Mouse (Mus musculus) stomach, embryonic 15.5 days (tissue): ENCODE data around the gene Prkcsh. TPM values are rescaled to one million over a fixed set of nuclear protein-coding genes. Genes with fewer than 3 reads are reported as not detected.

Source experiments
- ATAC-seq: fragments of 200-750 bp; cut with Nextera tagmentation; 2 replicates; pipeline ENCODE4 v1.8.0; 2017; ENCODE audit warnings: low read depth, moderate number of reproducible peaks, moderate TSS enrichment; ENCODE audit not compliant: insufficient read depth, low FRiP score
- H3K27ac ChIP-seq: fragments of 300-500 bp; sonication (generic); 2 replicates; pipeline ENCODE4 v1.5.1; 2015; ENCODE audit warnings: mild to moderate bottlenecking, inconsistent platforms
- H3K27me3 ChIP-seq: fragments of 300-500 bp; sonication (generic); replicated peaks from 2 replicates; pipeline ENCODE4 v1.6.1; 2015; ENCODE audit warnings: inconsistent platforms
- H3K36me3 ChIP-seq: fragments of 300-500 bp; sonication (generic); 2 replicates; pipeline ENCODE4 v1.6.1; 2015; ENCODE audit warnings: inconsistent platforms
- H3K4me1 ChIP-seq: fragments of 300-500 bp; sonication (generic); 2 replicates; pipeline ENCODE4 v1.6.1; 2015; ENCODE audit warnings: inconsistent platforms
- H3K4me2 ChIP-seq: fragments of 300-500 bp; sonication (generic); 2 replicates; pipeline ENCODE4 v1.6.1; 2015; ENCODE audit warnings: mild to moderate bottlenecking, inconsistent platforms
- H3K4me3 ChIP-seq: fragments of 300-500 bp; sonication (generic); replicated peaks from 2 replicates; pipeline ENCODE4 v1.5.1; 2015; ENCODE audit warnings: inconsistent platforms
- H3K9ac ChIP-seq: fragments of 300-500 bp; sonication (generic); 2 replicates; pipeline ENCODE4 v1.6.1; 2015; ENCODE audit warnings: inconsistent platforms
- H3K9me3 ChIP-seq: fragments of 300-500 bp; sonication (generic); 2 replicates; pipeline ENCODE4 v1.6.1; 2016; ENCODE audit warnings: inconsistent platforms
- WGBS: fragments of 180-500 bp; shearing (Covaris S2); methylation state at CpG from one replicate; pipeline ENCODE4 v1.1.7; 2015; 5-methylcytosine and 5-hydroxymethylcytosine counted together
- polyA plus RNA-seq: library from polyadenylated mRNA; unstranded; fragments of >200 nt; fragmentation: Nextera tagmentation; extraction: Ambion mirVana; gene quantifications from 2 replicates; pipeline ENCODE4 v1.2.1, GENCODE M21; 2015

The Prkcsh gene
- polyA plus RNA-seq, 1 experiment from 2014 or later: 105 TPM

- WGBS: 3% methylated on average over 34 of the region's 34 CpGs
- Histone ChIP-seq H3K36me3 (no peaks in the 10 kb centered on the region), H3K4me1 (peaks cover 26% of the 10 kb centered on the region), H3K27ac (no peak overlapping the region), H3K4me2 (peak overlapping the region; percentile 96), H3K9ac (peak overlapping the region; percentile 19; the same call in 1 of the 2 replicates), H3K4me3 (peak overlapping the region; percentile 46), H3K9me3 (no peaks in the 10 kb centered on the region), H3K27me3 (peaks cover 15% of the 10 kb centered on the region)
- peak; percentile 90 for ATAC-seq
Observed at GRCm38 (mm10) chr9:21962416-21963059, 40.1 kb upstream of the Prkcsh start.

- peak; percentile 54; the same call in 1 of the 2 replicates for ATAC-seq
- Histone ChIP-seq H3K4me3 (peak within 1 kb of the TSS; percentile 46), H3K27ac (no peak within 1 kb of the TSS)
Observed at GRCm38 (mm10) chr9:21963417-21963816, 39.2 kb upstream of the Prkcsh start, which contains the start of gene Epor. Gene Epor, minus strand, starts transcription at chr9:21963506.

GRCm38 (mm10) chr9:21968883-21969282 is 33.7 kb upstream of the Prkcsh start:
- H3K27ac ChIP-seq: no peak overlapping the region
- no peak for ATAC-seq
- 39% methylated on average over 6 of the region's 6 CpGs for WGBS
- no peak overlapping the region for H3K9ac ChIP-seq
- no peaks in the 10 kb centered on the region for H3K36me3 ChIP-seq
- no peaks in the 10 kb centered on the region for H3K27me3 ChIP-seq
- no peaks in the 10 kb centered on the region for H3K4me1 ChIP-seq
- H3K4me3 ChIP-seq: no peak overlapping the region
- no peak overlapping the region for H3K4me2 ChIP-seq
- H3K9me3 ChIP-seq: no peaks in the 10 kb centered on the region

More at GRCm38 (mm10) chr9:21963417-21963816, 39.2 kb upstream of the Prkcsh start, which contains the start of gene Epor:
- Histone ChIP-seq H3K27me3 (peaks cover 15% of the 10 kb centered on the region), H3K9me3 (no peaks in the 10 kb centered on the region), H3K4me1 (peaks cover 26% of the 10 kb centered on the region), H3K36me3 (no peaks in the 10 kb centered on the region), H3K4me2 (peak within 1 kb of the TSS; percentile 96), H3K9ac (peak within 1 kb of the TSS; percentile 19; the same call in 1 of the 2 replicates)
- WGBS: 13% methylated on average over 8 of the region's 8 CpGs

DNA sequence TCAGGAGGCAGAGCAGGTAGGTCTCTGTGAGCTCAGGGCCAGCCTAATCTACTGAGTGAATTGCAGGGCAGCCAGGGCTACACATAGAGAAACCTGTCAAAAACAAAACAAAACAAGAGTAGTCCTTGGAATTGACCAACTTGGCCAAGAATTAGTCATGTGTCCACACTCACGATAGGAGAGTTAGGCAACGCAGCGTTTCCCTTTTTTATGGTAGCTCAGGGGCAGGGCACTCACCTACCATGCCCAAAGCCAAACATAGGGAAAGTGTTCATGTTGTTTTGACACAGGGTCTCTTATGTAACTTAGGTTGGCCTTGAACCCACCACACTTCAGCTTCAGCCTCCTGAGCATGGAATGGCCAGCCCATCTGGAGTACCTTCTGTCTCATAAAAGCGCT is 33.3 kb upstream of the Prkcsh start:
- Histone ChIP-seq H3K4me2 (no peak overlapping the region), H3K9ac (no peak overlapping the region), H3K27me3 (no peaks in the 10 kb centered on the region), H3K4me3 (no peak overlapping the region), H3K36me3 (no peaks in the 10 kb centered on the region), H3K4me1 (no peaks in the 10 kb centered on the region), H3K9me3 (no peaks in the 10 kb centered on the region), H3K27ac (no peak overlapping the region)
- 83% methylated on average over 4 of the region's 4 CpGs for WGBS
- ATAC-seq: no peak

DNA sequence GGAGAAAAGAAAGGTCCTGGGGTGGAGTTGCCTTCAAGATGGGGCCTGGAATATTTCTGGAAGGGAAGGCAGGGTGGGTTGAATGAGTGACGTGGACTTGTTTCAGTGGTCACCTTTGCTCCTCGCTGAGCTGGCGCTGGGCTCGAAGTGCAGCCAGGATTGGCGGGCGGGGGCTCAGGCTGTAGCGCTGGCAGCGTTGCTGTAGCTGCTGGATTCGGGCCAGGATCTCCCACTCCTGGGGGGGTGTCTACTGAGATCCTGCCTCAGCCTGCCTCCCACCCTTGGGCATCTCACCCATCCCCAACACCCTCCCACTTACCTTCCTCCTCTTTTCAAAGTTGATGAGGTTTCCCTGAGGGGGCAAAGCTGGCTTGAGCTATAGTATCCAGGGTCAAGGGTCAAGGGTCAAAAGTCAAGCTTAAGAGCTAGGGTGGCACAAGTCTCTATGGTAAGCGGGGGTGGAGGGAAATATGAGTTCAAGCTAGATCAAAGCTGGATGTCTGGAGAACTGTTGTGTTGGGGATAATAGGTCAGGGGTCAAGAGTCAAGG is 25.9 kb upstream of the Prkcsh start:
- H3K4me3 ChIP-seq: no peak overlapping the region
- 77% methylated on average over 10 of the region's 10 CpGs for WGBS

DNA sequence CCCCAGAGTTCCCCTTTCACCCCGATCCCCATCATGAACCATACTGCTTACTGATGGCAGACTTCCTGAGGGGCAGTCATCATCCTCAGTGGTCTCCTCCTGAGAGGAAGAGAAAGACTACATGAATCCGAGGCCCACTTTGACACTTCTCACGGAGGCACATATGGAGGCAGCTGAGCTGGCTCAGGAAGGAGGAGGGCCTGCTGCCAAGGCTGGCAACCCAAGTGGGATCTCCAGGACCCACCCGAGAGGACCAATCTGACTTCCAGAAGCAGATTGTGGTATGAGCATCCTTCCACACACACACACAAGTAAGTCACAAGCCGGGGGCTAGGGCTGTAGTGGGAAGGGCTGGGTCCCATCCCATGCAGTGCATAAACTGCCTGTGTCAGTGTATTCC is 25.3 kb upstream of the Prkcsh start:
- Histone ChIP-seq H3K4me2 (no peak overlapping the region), H3K27ac (no peak overlapping the region), H3K36me3 (no peaks in the 10 kb centered on the region), H3K27me3 (no peaks in the 10 kb centered on the region), H3K9ac (no peak overlapping the region), H3K4me3 (no peak overlapping the region), H3K9me3 (no peaks in the 10 kb centered on the region), H3K4me1 (no peaks in the 10 kb centered on the region)
- 83% methylated on average over 5 of the region's 5 CpGs for WGBS
- no peak for ATAC-seq

More for the DNA sequence above, 25.9 kb upstream of the Prkcsh start:
- Histone ChIP-seq H3K36me3 (no peaks in the 10 kb centered on the region), H3K4me2 (no peak overlapping the region), H3K4me1 (no peaks in the 10 kb centered on the region), H3K9ac (no peak overlapping the region), H3K27ac (no peak overlapping the region), H3K9me3 (no peaks in the 10 kb centered on the region), H3K27me3 (no peaks in the 10 kb centered on the region)
- ATAC-seq: no peak

- no peaks in the 10 kb centered on the region for H3K27me3 ChIP-seq
- no peaks in the 10 kb centered on the region for H3K9me3 ChIP-seq
- ATAC-seq: no peak
- no peaks in the 10 kb centered on the region for H3K36me3 ChIP-seq
- no peak overlapping the region for H3K4me2 ChIP-seq
- 21% methylated on average over 2 of the region's 2 CpGs for whole genome bisulfite sequencing
- H3K4me1 ChIP-seq: no peaks in the 10 kb centered on the region
- H3K4me3 ChIP-seq: no peak overlapping the region
- H3K27ac ChIP-seq: no peak overlapping the region
- no peak overlapping the region for H3K9ac ChIP-seq
Observed at GRCm38 (mm10) chr9:21977972-21978371, 24.6 kb upstream of the Prkcsh start.

DNA sequence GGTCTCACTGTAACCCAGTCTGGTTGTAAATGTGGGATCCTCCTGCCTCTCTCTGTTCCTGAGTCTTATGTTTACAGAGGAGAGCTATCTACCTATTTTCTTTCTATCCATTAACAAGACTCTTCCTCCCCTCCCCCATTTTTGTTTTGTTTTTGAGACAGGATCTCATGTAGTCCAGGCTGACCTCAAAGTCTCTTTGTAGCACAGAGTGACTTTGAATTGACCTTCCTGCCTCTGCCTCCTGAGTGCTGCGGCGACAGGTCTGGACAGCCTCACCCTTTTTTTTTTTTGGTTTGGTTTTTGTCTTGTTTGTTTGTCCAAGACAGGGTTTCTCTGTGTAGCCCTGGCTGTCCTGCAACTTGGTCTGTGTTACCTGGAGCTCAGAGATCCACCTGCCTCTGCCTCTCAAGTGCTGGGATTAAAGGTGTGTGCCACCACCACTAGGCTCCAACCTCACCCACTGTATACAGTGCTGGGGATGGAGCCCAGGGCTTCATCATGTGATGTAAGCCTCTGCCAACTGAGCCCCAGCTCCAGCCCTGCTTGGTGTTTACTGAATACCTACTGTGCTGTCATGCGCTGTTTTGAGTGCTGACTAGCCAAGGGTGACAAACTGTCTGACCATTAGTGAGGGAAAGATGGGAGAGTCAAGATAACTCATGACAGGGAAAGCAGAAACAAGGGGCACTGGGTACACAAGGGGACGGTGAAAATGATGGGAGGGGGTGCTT is 24.0 kb upstream of the Prkcsh start:
- H3K4me3 ChIP-seq: no peak overlapping the region
- H3K27me3 ChIP-seq: no peaks in the 10 kb centered on the region
- H3K4me2 ChIP-seq: no peak overlapping the region
- H3K9ac ChIP-seq: no peak overlapping the region
- H3K27ac ChIP-seq: no peak overlapping the region
- H3K36me3 ChIP-seq: no peaks in the 10 kb centered on the region
- WGBS: 85% methylated on average over 4 of the region's 4 CpGs
- ATAC-seq: no peak
- no peaks in the 10 kb centered on the region for H3K9me3 ChIP-seq
- H3K4me1 ChIP-seq: no peaks in the 10 kb centered on the region

DNA sequence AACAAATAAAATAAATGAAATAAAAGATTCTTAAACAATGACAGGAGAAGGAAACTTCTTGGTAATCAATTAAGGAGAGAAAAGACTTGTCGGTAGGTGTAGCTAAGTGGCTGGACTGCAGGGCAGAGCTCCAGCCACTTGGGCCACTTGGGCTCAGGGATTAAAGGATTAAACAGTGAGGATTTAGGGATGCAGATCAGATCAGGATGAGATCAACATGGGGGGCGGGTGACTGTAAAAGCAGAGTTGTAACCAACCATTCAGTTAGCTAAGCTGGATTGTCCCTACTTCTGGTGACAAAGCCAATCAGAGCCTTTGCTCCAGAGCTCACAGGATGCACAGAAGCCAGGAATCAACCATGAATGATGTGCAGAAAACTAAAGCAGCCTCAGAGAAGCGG is 18.7 kb upstream of the Prkcsh start:
- H3K4me2 ChIP-seq: no peak overlapping the region
- ATAC-seq: no peak
- H3K27ac ChIP-seq: no peak overlapping the region
- 35% methylated on average over 3 of the region's 3 CpGs for WGBS
- H3K27me3 ChIP-seq: peaks cover 26% of the 10 kb centered on the region
- no peak overlapping the region for H3K9ac ChIP-seq
- no peak overlapping the region for H3K4me3 ChIP-seq
- no peaks in the 10 kb centered on the region for H3K36me3 ChIP-seq
- peaks cover 13% of the 10 kb centered on the region for H3K4me1 ChIP-seq
- H3K9me3 ChIP-seq: no peaks in the 10 kb centered on the region

GRCm38 (mm10) chr9:21987592-21988342 is 14.8 kb upstream of the Prkcsh start:
- no peaks in the 10 kb centered on the region for H3K36me3 ChIP-seq
- H3K27me3 ChIP-seq: peaks cover 60% of the 10 kb centered on the region
- H3K27ac ChIP-seq: no peak overlapping the region
- WGBS: 9% methylated on average over 36 of the region's 36 CpGs
- H3K9ac ChIP-seq: no peak overlapping the region
- peak overlapping the region; percentile 49 for H3K4me3 ChIP-seq
- H3K4me2 ChIP-seq: peak overlapping the region; percentile 90
- no peak for ATAC-seq
- H3K9me3 ChIP-seq: no peaks in the 10 kb centered on the region
- H3K4me1 ChIP-seq: peaks cover 24% of the 10 kb centered on the region

DNA sequence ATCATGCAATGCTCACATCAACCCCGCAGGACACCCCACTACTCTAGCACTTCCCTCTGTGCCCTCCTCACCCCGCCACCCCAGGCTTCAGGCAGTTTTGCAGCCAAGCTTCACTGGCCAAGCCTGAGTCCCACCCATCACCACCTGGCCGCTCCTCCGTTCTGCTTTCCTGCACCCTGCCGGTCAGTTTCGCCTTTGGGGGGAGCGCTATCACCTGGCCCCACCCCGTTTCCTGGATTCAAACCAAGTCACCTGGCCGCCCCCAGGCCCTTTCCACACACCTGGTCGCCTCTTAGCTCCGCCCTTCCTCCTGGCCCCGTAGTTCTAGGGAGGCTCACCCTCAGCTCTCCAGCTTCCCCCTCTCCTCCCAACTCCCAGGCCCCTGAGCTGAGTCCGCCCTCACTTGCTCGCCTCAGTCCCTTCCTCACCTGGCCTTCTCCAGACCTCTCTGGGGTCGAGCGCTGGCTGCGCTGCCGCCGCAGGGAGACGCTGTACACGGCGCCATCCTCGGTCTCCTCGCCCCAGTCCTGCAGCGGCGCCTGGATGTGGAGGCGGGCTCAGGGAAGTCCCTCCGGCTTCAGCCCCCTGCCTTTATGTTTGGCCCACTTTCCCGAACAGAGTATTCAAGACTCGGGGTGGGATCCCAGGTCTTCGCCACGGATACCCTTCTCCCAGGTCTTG is 14.0 kb upstream of the Prkcsh start:
- Histone ChIP-seq H3K9ac (no peak overlapping the region), H3K4me2 (peak overlapping the region; percentile 90), H3K27me3 (peaks cover 60% of the 10 kb centered on the region), H3K27ac (no peak overlapping the region), H3K4me3 (peak overlapping the region; percentile 49), H3K9me3 (no peaks in the 10 kb centered on the region), H3K36me3 (no peaks in the 10 kb centered on the region), H3K4me1 (peaks cover 24% of the 10 kb centered on the region)
- WGBS: under 1% methylated on average over 32 of the region's 32 CpGs
- ATAC-seq: peak; percentile 61
